Mouse (Mus musculus) testis, adult 2 months (tissue): ENCODE measurements around the gene 4430402I18Rik.

ENCODE experiments used
- CTCF ChIP-seq: fragments of 200-500 bp; IDR thresholded peaks from 2 replicates; pipeline ENCODE4 v1.5.1; 2012; ENCODE audit warnings: low read depth, mild to moderate bottlenecking, inconsistent platforms, low read length, moderate library complexity; ENCODE audit not compliant: control insufficient read depth, insufficient read depth, insufficient replicate concordance
- POLR2A ChIP-seq: fragments of 200-500 bp; IDR thresholded peaks from 2 replicates; pipeline ENCODE4 v1.6.1; 2012; ENCODE audit warnings: low read depth, mild to moderate bottlenecking, inconsistent platforms, low read length, moderate library complexity; ENCODE audit not compliant: control insufficient read depth

GRCm38 (mm10) chr19:28915602-28916250, 51.9 kb downstream of the 4430402I18Rik start:
- TF ChIP-seq CTCF (no peak), POLR2A (no peak)
